Mouse (Mus musculus) kidney, adult 2 months (tissue): Measurements from ENCODE around the gene Gm21974.
"Not testable (repeated sequence)": the region's sequence is repeated elsewhere in the genome, so short reads cannot be mapped to it uniquely, and the experiment has no call there.

Source experiments
- CTCF ChIP-seq: fragments of 200-500 bp; conservative IDR thresholded peaks from 2 replicates; pipeline ENCODE4 v1.5.1; 2011; ENCODE audit warnings: low read depth, mild to moderate bottlenecking, control low read depth, low read length, moderate library complexity, mixed read lengths; ENCODE audit not compliant: insufficient read depth, insufficient read length
- POLR2A ChIP-seq: fragments of 200-500 bp; IDR thresholded peaks from one replicate; pipeline ENCODE4 v1.6.1; 2011; ENCODE audit warnings: low read depth, low read length, control low read depth

DNA sequence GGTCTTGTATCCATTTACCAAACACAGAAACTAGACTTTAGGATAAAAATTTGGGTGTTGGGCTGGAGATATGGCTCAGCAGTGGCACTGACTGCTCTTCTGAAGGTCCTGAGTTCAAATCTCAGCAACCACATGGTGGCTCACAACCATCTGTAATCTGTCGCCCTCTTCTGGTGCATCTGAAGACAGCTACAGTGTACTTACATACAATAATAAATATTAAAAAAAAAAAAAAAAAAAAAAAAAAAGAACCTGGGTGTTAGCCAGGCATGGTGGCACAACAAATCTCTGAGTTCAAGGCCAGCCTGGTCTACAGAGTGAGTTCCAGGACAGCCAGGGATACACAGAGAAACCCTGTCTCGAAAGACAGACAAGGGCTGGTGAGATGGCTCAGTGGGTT, 46.8 kb upstream of the Gm21974 start:
- not testable (repeated sequence) for TF ChIP-seq POLR2A, CTCF
